In genomic region chr19:26509240-26509639, GRCm38 (mm10) we compare ENCODE assay signal across 23 mouse cellular contexts.
DNase-seq lines count a peak whose midpoint lies in the region; ATAC-seq lines count a peak whose summit lies in the region.
"Had no signal": no experiment of that assay in that cellular context is flagged by ENCODE, and none has a peak within 500 bp of the region (broad histone marks: within the 10 kb centered on the region; RNA-seq: fewer than 3 reads in every experiment).

No protein-coding gene starts in this region.

- no peak for ATAC-seq in forebrain, embryonic 13.5 days
- no peak for ATAC-seq in forebrain, embryonic 11.5 days (replicated peaks; ENCODE audit: low FRiP score)
- no peak for ATAC-seq in hindbrain, embryonic 14.5 days (ENCODE audit: low FRiP score)
- ATAC-seq in hindbrain, embryonic 16.5 days = no peak
- no peak; the same call in 1 of the 2 replicates for ATAC-seq in neural tube, embryonic 13.5 days (ENCODE audit: low read depth)
- ATAC-seq: inflammation-experienced regulatory T-cells, adult 6 months had no signal

- H3K9me3 ChIP-seq in forebrain, embryonic 13.5 days (replicated peaks) = no peaks in the 10 kb centered on the region
- no peaks in the 10 kb centered on the region for H3K9me3 ChIP-seq in forebrain, embryonic 11.5 days (ENCODE audit: control insufficient read depth, low read length)
- peaks cover 10% of the 10 kb centered on the region; the same call in 1 of the 2 replicates for H3K9me3 ChIP-seq in hindbrain, embryonic 14.5 days (ENCODE audit: control insufficient read depth, low read length)
- no peaks in the 10 kb centered on the region for H3K9me3 ChIP-seq in hindbrain, embryonic 16.5 days (ENCODE audit: control insufficient read depth, low read length)
- peaks cover 7% of the 10 kb centered on the region; the same call in 1 of the 2 replicates for H3K9me3 ChIP-seq in neural tube, embryonic 13.5 days
- H3K9me3 ChIP-seq: embryonic facial prominence, embryonic 12.5 days; lung, embryonic 15.5 days; stomach, embryonic 15.5 days had no signal

- DNase-seq in forebrain, embryonic 11.5 days (ENCODE audit: low spot score) = no peak
- no peak for DNase-seq in hindbrain, embryonic 14.5 days (ENCODE audit: low spot score)
- no peak for DNase-seq in neural tube, embryonic 10.5 days (ENCODE audit: extremely low spot score, low spot score)
- no peak for DNase-seq in urinary bladder, postnatal 25 days (ENCODE audit: low spot score)
- DNase-seq: adrenal gland, adult 8-10 months; cerebellum, adult 9-10 months; gastrocnemius, postnatal 10 days; heart, postnatal 10 days; layer of hippocampus, adult 9-11 months; thymus, postnatal 14 days had no signal

- H3K36me3 ChIP-seq in forebrain, embryonic 13.5 days (ENCODE audit: poor library complexity, severe bottlenecking) = no peaks in the 10 kb centered on the region
- no peaks in the 10 kb centered on the region for H3K36me3 ChIP-seq in forebrain, embryonic 11.5 days (ENCODE audit: control insufficient read depth, insufficient read depth, low read length)
- no peaks in the 10 kb centered on the region for H3K36me3 ChIP-seq in hindbrain, embryonic 14.5 days (replicated peaks; ENCODE audit: control insufficient read depth, insufficient read depth)
- no peaks in the 10 kb centered on the region for H3K36me3 ChIP-seq in hindbrain, embryonic 16.5 days (ENCODE audit: control insufficient read depth, insufficient read depth, low read length)
- H3K36me3 ChIP-seq in neural tube, embryonic 13.5 days = no peaks in the 10 kb centered on the region
- H3K36me3 ChIP-seq: embryonic facial prominence, embryonic 12.5 days; G1E; heart, embryonic 13.5 days; limb, embryonic 13.5 days; lung, embryonic 15.5 days; midbrain, embryonic 12.5 days; stomach, embryonic 15.5 days had no signal

- no peak overlapping the region for H3K4me3 ChIP-seq in forebrain, embryonic 13.5 days
- H3K4me3 ChIP-seq in forebrain, embryonic 11.5 days (ENCODE audit: low read depth, low read length) = no peak overlapping the region
- no peak overlapping the region for H3K4me3 ChIP-seq in hindbrain, embryonic 14.5 days (replicated peaks; ENCODE audit: low read length)
- no peak overlapping the region for H3K4me3 ChIP-seq in hindbrain, embryonic 16.5 days (ENCODE audit: low read length)
- no peak overlapping the region for H3K4me3 ChIP-seq in neural tube, embryonic 13.5 days
- H3K4me3 ChIP-seq: embryonic facial prominence, embryonic 12.5 days; heart, embryonic 13.5 days; limb, embryonic 13.5 days; lung, embryonic 15.5 days; midbrain, embryonic 12.5 days; myocyte; stomach, embryonic 15.5 days had no signal

- no peak overlapping the region for H3K9ac ChIP-seq in forebrain, embryonic 13.5 days
- H3K9ac ChIP-seq in forebrain, embryonic 11.5 days (ENCODE audit: low read length) = no peak overlapping the region
- no peak overlapping the region for H3K9ac ChIP-seq in hindbrain, embryonic 14.5 days
- H3K9ac ChIP-seq in hindbrain, embryonic 16.5 days (ENCODE audit: low read depth, low read length) = no peak overlapping the region
- H3K9ac ChIP-seq in neural tube, embryonic 13.5 days = no peak overlapping the region
- H3K9ac ChIP-seq: embryonic facial prominence, embryonic 12.5 days; heart, embryonic 13.5 days; limb, embryonic 13.5 days; lung, embryonic 15.5 days; midbrain, embryonic 12.5 days; stomach, embryonic 15.5 days had no signal

- peaks cover 33% of the 10 kb centered on the region for H3K4me1 ChIP-seq in forebrain, embryonic 13.5 days
- peaks cover 8% of the 10 kb centered on the region; the same call in 1 of the 2 replicates for H3K4me1 ChIP-seq in forebrain, embryonic 11.5 days (replicated peaks; ENCODE audit: control insufficient read depth, insufficient read depth, low read length)
- H3K4me1 ChIP-seq in hindbrain, embryonic 14.5 days (replicated peaks; ENCODE audit: control insufficient read depth, insufficient read depth, low read length) = 0 out of 2 replicates have a peak, but pooled peaks cover 10% of the 10 kb centered on the region
- peaks cover 4% of the 10 kb centered on the region for H3K4me1 ChIP-seq in hindbrain, embryonic 16.5 days (ENCODE audit: control insufficient read depth, insufficient read depth, low read depth, low read length)
- H3K4me1 ChIP-seq in neural tube, embryonic 13.5 days (replicated peaks) = peaks cover 18% of the 10 kb centered on the region
- H3K4me1 ChIP-seq: heart, embryonic 13.5 days; lung, embryonic 15.5 days; stomach, embryonic 15.5 days had no signal

- H3K27ac ChIP-seq in forebrain, embryonic 13.5 days = peak overlapping the region; percentile 72; the same call in 1 of the 2 replicates
- H3K27ac ChIP-seq in forebrain, embryonic 11.5 days (ENCODE audit: low read depth, low read length) = no peak overlapping the region
- peak overlapping the region; percentile 66; the same call in 1 of the 2 replicates for H3K27ac ChIP-seq in hindbrain, embryonic 14.5 days
- H3K27ac ChIP-seq in hindbrain, embryonic 16.5 days (ENCODE audit: low read depth, low read length) = no peak overlapping the region
- H3K27ac ChIP-seq in neural tube, embryonic 13.5 days (replicated peaks) = peak overlapping the region; percentile 62
- H3K27ac ChIP-seq: embryonic facial prominence, embryonic 12.5 days; heart, embryonic 13.5 days; limb, embryonic 13.5 days; lung, embryonic 15.5 days; midbrain, embryonic 12.5 days; stomach, embryonic 15.5 days had no signal

- H3K27me3 ChIP-seq in forebrain, embryonic 13.5 days = no peaks in the 10 kb centered on the region
- no peaks in the 10 kb centered on the region for H3K27me3 ChIP-seq in forebrain, embryonic 11.5 days (ENCODE audit: control insufficient read depth, insufficient read depth, low read length)
- H3K27me3 ChIP-seq in hindbrain, embryonic 14.5 days (ENCODE audit: control insufficient read depth, insufficient read depth, low read length) = no peaks in the 10 kb centered on the region
- H3K27me3 ChIP-seq in hindbrain, embryonic 16.5 days (replicated peaks; ENCODE audit: control insufficient read depth, insufficient read depth, low read length) = no peaks in the 10 kb centered on the region
- no peaks in the 10 kb centered on the region for H3K27me3 ChIP-seq in neural tube, embryonic 13.5 days
- H3K27me3 ChIP-seq: embryonic facial prominence, embryonic 12.5 days; heart, embryonic 13.5 days; limb, embryonic 13.5 days; lung, embryonic 15.5 days; midbrain, embryonic 12.5 days; stomach, embryonic 15.5 days had no signal

- H3K4me2 ChIP-seq in forebrain, embryonic 13.5 days = no peak overlapping the region
- no peak overlapping the region for H3K4me2 ChIP-seq in forebrain, embryonic 11.5 days (ENCODE audit: low read depth, low read length, severe bottlenecking)
- H3K4me2 ChIP-seq in hindbrain, embryonic 14.5 days (replicated peaks) = no peak overlapping the region; the same call in 1 of the 2 replicates
- no peak overlapping the region; the same call in 1 of the 2 replicates for H3K4me2 ChIP-seq in hindbrain, embryonic 16.5 days (ENCODE audit: low read length)
- H3K4me2 ChIP-seq in neural tube, embryonic 13.5 days = no peak overlapping the region
- H3K4me2 ChIP-seq: embryonic facial prominence, embryonic 12.5 days; heart, embryonic 13.5 days; limb, embryonic 13.5 days; liver, embryonic 11.5 days; lung, embryonic 15.5 days; midbrain, embryonic 12.5 days; stomach, embryonic 15.5 days had no signal

- WGBS in forebrain, embryonic 13.5 days = 79% methylated on average over 2 of the region's 2 CpGs
- WGBS in forebrain, embryonic 11.5 days = 88% methylated on average over 2 of the region's 2 CpGs
- 69% methylated on average over 2 of the region's 2 CpGs for WGBS in hindbrain, embryonic 14.5 days
- WGBS in hindbrain, embryonic 16.5 days = 66% methylated on average over 2 of the region's 2 CpGs
- WGBS in neural tube, embryonic 13.5 days = 70% methylated on average over 2 of the region's 2 CpGs

Comparison
In these comparisons a context has a peak if more than half of its experiments do, and no peak if none do; other contexts are left out.
1. H3K27ac ChIP-seq: peak in forebrain, embryonic 13.5 days (single experiment), hindbrain, embryonic 14.5 days (single experiment) and neural tube, embryonic 13.5 days (single experiment); none in forebrain, embryonic 11.5 days (single experiment) and hindbrain, embryonic 16.5 days (single experiment).